Mouse (Mus musculus): ENCODE measurements around the gene Tln2. TPM values are rescaled to one million over a fixed set of nuclear protein-coding genes. Genes with fewer than 3 reads are reported as not detected.

Gene Tln2
- 12.0 and 12.3 TPM in 2 replicates for polyA plus RNA-seq (2012; rRNA removed)

DNA sequence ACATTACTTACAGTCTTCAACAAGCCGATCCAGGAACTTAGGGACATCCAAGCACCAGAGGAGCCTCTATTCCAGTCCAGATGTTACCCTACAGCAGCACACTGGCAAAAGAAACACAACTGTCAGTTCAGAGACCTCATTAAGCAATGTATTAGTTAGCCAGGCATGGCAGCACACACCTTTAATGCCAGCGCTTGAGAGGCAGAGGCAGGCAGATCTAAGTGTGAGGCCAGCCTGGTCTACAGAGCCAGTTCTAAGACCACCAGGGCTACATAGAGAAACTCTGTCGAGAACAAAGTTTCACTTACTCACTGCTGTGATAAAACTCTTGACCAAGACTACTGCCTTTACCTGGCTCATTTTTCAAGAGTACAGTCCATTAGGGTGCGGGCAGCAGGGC is at the start of gene Tln2:
Tln2 (minus strand) TSS at position 101 of the 400 bp plus-strand sequence.

Other genes starting within 250 kb of the Tln2 start
- gene C2cd4b, start 199.7 kb upstream of the Tln2 start, polyA plus RNA-seq (2012; rRNA removed) = 75.0 and 117 TPM in 2 replicates